Mouse (Mus musculus) ovary, postnatal 14 days (tissue): ENCODE results near the gene Zfp607b.
A peak's percentile ranks its signal among the peaks of the same experiment; 100 is the strongest.

ENCODE experiments used
- DNase-seq: peaks from one replicate; pipeline ENCODE4 v3.0.0; 2022; ENCODE audit warnings: low spot score

Gene Zfp607b

GRCm38 (mm10) chr7:27685220-27685619, 3.9 kb upstream of the Zfp607b start:
- DNase-seq, result no peak

GRCm38 (mm10) chr7:27685681-27686080, 3.5 kb upstream of the Zfp607b start:
- no peak for DNase-seq

- no peak for DNase-seq
These were observed 2.1 kb upstream of the Zfp607b start for GRCm38 (mm10) chr7:27687043-27687442.

GRCm38 (mm10) chr7:27687836-27688235, 1.3 kb upstream of the Zfp607b start:
- no peak for DNase-seq

- no peak for DNase-seq
These were observed 823 bp upstream of the Zfp607b start for GRCm38 (mm10) chr7:27688246-27688788.

- DNase-seq, result no peak
These were observed 1.9 kb downstream of the Zfp607b start for GRCm38 (mm10) chr7:27691076-27691475.

GRCm38 (mm10) chr7:27696711-27697110, 7.6 kb downstream of the Zfp607b start:
- DNase-seq, result no peak

- DNase-seq, result no peak
These were observed 21.3 kb downstream of the Zfp607b start for GRCm38 (mm10) chr7:27710402-27710801.

GRCm38 (mm10) chr7:27721951-27722350, 32.8 kb downstream of the Zfp607b start:
- no peak for DNase-seq

- DNase-seq, result no peak
These were observed 36.7 kb downstream of the Zfp607b start for GRCm38 (mm10) chr7:27725566-27726538.

GRCm38 (mm10) chr7:27727471-27727870, 38.3 kb downstream of the Zfp607b start:
- DNase-seq, result no peak

GRCm38 (mm10) chr7:27731281-27731883, 42.2 kb downstream of the Zfp607b start, which contains the start of gene Zfp60:
Zfp60 (plus strand) TSS chr7:27731389.
- peak; percentile 77 for DNase-seq

- no peak for DNase-seq
These were observed 42.8 kb downstream of the Zfp607b start for GRCm38 (mm10) chr7:27731946-27732345.

- DNase-seq, result no peak
These were observed 43.4 kb downstream of the Zfp607b start for GRCm38 (mm10) chr7:27732508-27732907.

GRCm38 (mm10) chr7:27735457-27735856, 46.3 kb downstream of the Zfp607b start:
- DNase-seq, result no peak
